18 mouse cellular contexts compared by ENCODE assay signal in the genomic region with DNA sequence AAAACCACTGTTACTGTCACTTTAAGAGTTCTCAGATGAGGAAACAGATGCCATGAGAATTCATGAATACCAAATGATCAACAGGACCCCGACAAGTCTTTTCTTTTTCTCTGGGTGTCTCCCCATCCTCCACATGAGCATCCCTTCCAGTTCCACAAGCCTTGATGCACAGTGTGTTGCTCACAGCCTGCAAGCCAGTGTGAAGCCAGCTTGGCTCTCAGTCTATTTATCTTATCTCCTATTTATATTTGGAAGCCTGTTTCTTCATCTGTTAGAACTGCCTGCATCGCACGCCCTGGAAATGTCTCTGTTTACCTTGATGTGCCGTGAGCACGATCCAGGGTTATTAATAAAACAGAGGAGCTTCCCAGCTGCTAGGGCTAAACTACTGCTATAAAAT.
A peak's percentile ranks its signal among the peaks of the same experiment; 100 is the strongest.
DNase-seq lines count a peak whose midpoint lies in the region; ATAC-seq and TF ChIP-seq lines count a peak whose summit lies in the region.
"Had no signal": no experiment of that assay in that cellular context is flagged by ENCODE, and none has a peak within 500 bp of the region (broad histone marks: within the 10 kb centered on the region; RNA-seq: fewer than 3 reads in every experiment).

No protein-coding gene starts in this region.

- TF ChIP-seq EP300 in lung, postnatal 0 days (IDR thresholded peaks at IDR 0.05), result no peak

- no peak overlapping the region for H3K4me3 ChIP-seq in forebrain, embryonic 13.5 days
- H3K4me3 ChIP-seq in forebrain, embryonic 12.5 days (replicated peaks), result no peak overlapping the region
- no peak overlapping the region for H3K4me3 ChIP-seq in hindbrain, embryonic 16.5 days (ENCODE audit: low read length)
- no peak overlapping the region for H3K4me3 ChIP-seq in lung, postnatal 0 days (ENCODE audit: low read depth, low read length)
- H3K4me3 ChIP-seq: heart, adult 2 months; limb, embryonic 15.5 days; neural tube, embryonic 12.5 days had no signal

- DNase-seq in right cerebral cortex, adult 18-20 months, result peak; percentile 39
- no peak for DNase-seq in right cerebral cortex, postnatal 4 days
- DNase-seq in layer of hippocampus, adult 9-11 months, result peak; percentile 72
- peak; percentile 9 for DNase-seq in right cerebral cortex, postnatal 14 days
- DNase-seq in lung, postnatal 0 days (ENCODE audit: low spot score), result no peak
- DNase-seq: adrenal gland, postnatal 10 days; cerebellum, postnatal 10 days; heart, adult 2 months; kidney, adult 9 months; lung, adult 2 months; thymus, postnatal 36 days had no signal

- WGBS in forebrain, embryonic 13.5 days, result 75% methylated on average over 5 of the region's 5 CpGs
- 82% methylated on average over 5 of the region's 5 CpGs for WGBS in forebrain, embryonic 12.5 days
- whole genome bisulfite sequencing in hindbrain, embryonic 16.5 days, result 65% methylated on average over 5 of the region's 5 CpGs
- WGBS in lung, postnatal 0 days, result 34% methylated on average over 5 of the region's 5 CpGs

- no peak for TF ChIP-seq CTCF in lung, postnatal 0 days (IDR thresholded peaks at IDR 0.05)

- peak; percentile 72; the same call in 1 of the 2 replicates for ATAC-seq in forebrain, embryonic 13.5 days
- no peak for ATAC-seq in forebrain, embryonic 12.5 days (ENCODE audit: low FRiP score)
- no peak for ATAC-seq in hindbrain, embryonic 16.5 days
- no peak for ATAC-seq in lung, postnatal 0 days
- ATAC-seq: hindbrain, postnatal 0 days had no signal

- peaks cover 18% of the 10 kb centered on the region for H3K4me1 ChIP-seq in forebrain, embryonic 13.5 days
- H3K4me1 ChIP-seq in forebrain, embryonic 12.5 days, result 0 out of 2 replicates have a peak, but pooled peaks cover 7% of the 10 kb centered on the region
- H3K4me1 ChIP-seq in hindbrain, embryonic 16.5 days (ENCODE audit: control insufficient read depth, insufficient read depth, low read depth, low read length), result no peaks in the 10 kb centered on the region
- H3K4me1 ChIP-seq in lung, postnatal 0 days (ENCODE audit: insufficient read depth, low read depth, low read length), result no peaks in the 10 kb centered on the region
- H3K4me1 ChIP-seq: limb, embryonic 15.5 days; neural tube, embryonic 12.5 days had no signal

- no peaks in the 10 kb centered on the region for H3K27me3 ChIP-seq in forebrain, embryonic 13.5 days
- H3K27me3 ChIP-seq in forebrain, embryonic 12.5 days, result no peaks in the 10 kb centered on the region
- no peaks in the 10 kb centered on the region for H3K27me3 ChIP-seq in hindbrain, embryonic 16.5 days (replicated peaks; ENCODE audit: control insufficient read depth, insufficient read depth, low read length)
- H3K27me3 ChIP-seq in lung, postnatal 0 days (replicated peaks; ENCODE audit: insufficient read depth, low read length), result no peaks in the 10 kb centered on the region
- H3K27me3 ChIP-seq: CH12.LX; limb, embryonic 15.5 days; neural tube, embryonic 12.5 days had no signal

- no peak overlapping the region; the same call in 1 of the 2 replicates for H3K27ac ChIP-seq in forebrain, embryonic 13.5 days
- no peak overlapping the region for H3K27ac ChIP-seq in forebrain, embryonic 12.5 days
- H3K27ac ChIP-seq in hindbrain, embryonic 16.5 days (ENCODE audit: low read depth, low read length), result no peak overlapping the region
- no peak overlapping the region for H3K27ac ChIP-seq in lung, postnatal 0 days (ENCODE audit: low read length)
- H3K27ac ChIP-seq: heart, adult 2 months; hindbrain, postnatal 0 days; limb, embryonic 15.5 days; neural tube, embryonic 12.5 days had no signal

- no peak overlapping the region for H3K4me2 ChIP-seq in forebrain, embryonic 13.5 days
- no peak overlapping the region for H3K4me2 ChIP-seq in forebrain, embryonic 12.5 days
- no peak overlapping the region for H3K4me2 ChIP-seq in hindbrain, embryonic 16.5 days (ENCODE audit: low read length)
- no peak overlapping the region for H3K4me2 ChIP-seq in lung, postnatal 0 days (replicated peaks; ENCODE audit: low read depth, low read length)
- H3K4me2 ChIP-seq: limb, embryonic 15.5 days; neural tube, embryonic 12.5 days had no signal

- H3K9ac ChIP-seq in forebrain, embryonic 13.5 days, result no peak overlapping the region
- H3K9ac ChIP-seq in forebrain, embryonic 12.5 days, result no peak overlapping the region
- no peak overlapping the region for H3K9ac ChIP-seq in hindbrain, embryonic 16.5 days (ENCODE audit: low read depth, low read length)
- H3K9ac ChIP-seq in lung, postnatal 0 days (replicated peaks; ENCODE audit: low read depth), result no peak overlapping the region
- H3K9ac ChIP-seq: limb, embryonic 15.5 days; neural tube, embryonic 12.5 days had no signal

- no peaks in the 10 kb centered on the region for H3K36me3 ChIP-seq in forebrain, embryonic 13.5 days (ENCODE audit: poor library complexity, severe bottlenecking)
- H3K36me3 ChIP-seq in forebrain, embryonic 12.5 days (replicated peaks), result no peaks in the 10 kb centered on the region
- H3K36me3 ChIP-seq in hindbrain, embryonic 16.5 days (ENCODE audit: control insufficient read depth, insufficient read depth, low read length), result no peaks in the 10 kb centered on the region
- H3K36me3 ChIP-seq in lung, postnatal 0 days (ENCODE audit: insufficient read depth, low read length), result no peaks in the 10 kb centered on the region
- H3K36me3 ChIP-seq: limb, embryonic 15.5 days; neural tube, embryonic 12.5 days had no signal

- H3K9me3 ChIP-seq in forebrain, embryonic 13.5 days (replicated peaks), result no peaks in the 10 kb centered on the region
- no peaks in the 10 kb centered on the region for H3K9me3 ChIP-seq in forebrain, embryonic 12.5 days
- H3K9me3 ChIP-seq in hindbrain, embryonic 16.5 days (ENCODE audit: control insufficient read depth, low read length), result no peaks in the 10 kb centered on the region
- no peaks in the 10 kb centered on the region for H3K9me3 ChIP-seq in lung, postnatal 0 days (ENCODE audit: low read length)
- H3K9me3 ChIP-seq: limb, embryonic 15.5 days; neural tube, embryonic 12.5 days had no signal

Comparison
In these comparisons a context has a peak if more than half of its experiments do, and no peak if none do; other contexts are left out.
1. DNase-seq: peak in right cerebral cortex, adult 18-20 months (single experiment), layer of hippocampus, adult 9-11 months (single experiment) and right cerebral cortex, postnatal 14 days (single experiment); none in right cerebral cortex, postnatal 4 days (single experiment) and lung, postnatal 0 days (single experiment).